Mouse (Mus musculus) testis, adult 2 months (tissue): ENCODE data around the gene Rgs9bp. TPM values are rescaled to one million over a fixed set of nuclear protein-coding genes. Genes with fewer than 3 reads are reported as not detected.

ENCODE experiments used
- H3K27ac ChIP-seq: fragments of 200-500 bp; 2 replicates; pipeline ENCODE4 v1.5.1; 2012; ENCODE audit warnings: low read depth, low read length; ENCODE audit not compliant: control insufficient read depth, insufficient read depth
- H3K27me3 ChIP-seq: fragments of 200-500 bp; 2 replicates; pipeline ENCODE4 v1.6.1; 2012; ENCODE audit warnings: mild to moderate bottlenecking, low read length, moderate library complexity; ENCODE audit not compliant: control insufficient read depth, insufficient read depth
- H3K36me3 ChIP-seq: fragments of 200-500 bp; 2 replicates; pipeline ENCODE4 v1.6.1; 2012; ENCODE audit warnings: mild to moderate bottlenecking, low read length; ENCODE audit not compliant: control insufficient read depth, insufficient read depth
- H3K4me1 ChIP-seq: fragments of 200-500 bp; 2 replicates; pipeline ENCODE4 v1.6.1; 2012; ENCODE audit warnings: low read length; ENCODE audit not compliant: control insufficient read depth, insufficient read depth
- H3K4me3 ChIP-seq: fragments of 200-500 bp; 2 replicates; pipeline ENCODE4 v1.5.1; 2012; ENCODE audit warnings: low read depth, mild to moderate bottlenecking, low read length, moderate library complexity, mixed read lengths; ENCODE audit not compliant: control insufficient read depth
- CTCF ChIP-seq: fragments of 200-500 bp; IDR thresholded peaks from 2 replicates; pipeline ENCODE4 v1.5.1; 2012; ENCODE audit warnings: low read depth, mild to moderate bottlenecking, inconsistent platforms, low read length, moderate library complexity; ENCODE audit not compliant: control insufficient read depth, insufficient read depth, insufficient replicate concordance
- POLR2A ChIP-seq: fragments of 200-500 bp; IDR thresholded peaks from 2 replicates; pipeline ENCODE4 v1.6.1; 2012; ENCODE audit warnings: low read depth, mild to moderate bottlenecking, inconsistent platforms, low read length, moderate library complexity; ENCODE audit not compliant: control insufficient read depth
- polyA plus RNA-seq: library from polyadenylated mRNA; depleted of rRNA; stranded (reverse); fragments of >200 nt; gene quantifications from 2 replicates; pipeline ENCODE4 v1.2.3, GENCODE M21; 2012

The Rgs9bp gene
- polyA plus RNA-seq, 1 experiment = 0.07 TPM

DNA sequence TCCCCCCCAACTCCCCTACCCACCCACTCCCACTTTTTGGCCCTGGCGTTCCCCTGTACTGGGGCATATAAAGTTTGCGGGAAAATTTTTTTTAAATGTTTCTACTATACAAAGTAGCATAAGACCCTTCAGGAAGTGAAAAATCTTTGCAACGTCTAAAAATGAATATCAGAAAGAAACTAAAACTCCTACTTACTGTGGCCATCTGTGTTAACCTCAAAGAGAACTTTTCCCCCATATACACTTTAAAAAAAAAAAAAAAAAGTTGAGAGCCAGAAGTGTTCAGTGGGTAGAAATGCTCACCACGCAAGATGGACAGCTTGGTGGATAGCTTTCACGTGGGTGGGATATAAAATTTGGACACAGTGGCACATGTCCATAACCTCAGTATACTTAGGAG, 17.4 kb upstream of the Rgs9bp start:
- no peak overlapping the region for H3K27ac ChIP-seq
- no peaks in the 10 kb centered on the region for H3K36me3 ChIP-seq
- TF ChIP-seq POLR2A (no peak), CTCF (no peak)

DNA sequence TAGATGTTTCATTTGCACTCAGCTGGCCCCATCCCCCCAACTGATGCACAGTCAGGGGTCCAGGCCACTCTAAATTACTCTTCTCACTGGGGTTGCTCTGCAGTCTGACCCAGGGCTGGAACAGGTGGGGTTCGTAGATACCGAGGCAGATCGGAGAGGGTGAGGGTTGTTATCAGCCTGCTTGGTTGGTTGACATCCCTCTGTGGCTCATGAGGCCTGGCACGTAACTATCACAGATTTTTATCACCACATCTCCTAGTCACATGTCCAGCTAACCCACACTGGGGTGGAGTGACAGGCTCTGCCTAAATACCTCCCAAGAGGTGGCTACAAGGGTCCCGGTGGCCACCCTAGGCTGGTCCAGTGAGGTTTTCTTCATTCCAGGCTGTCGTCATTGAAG, 15.7 kb upstream of the Rgs9bp start:
- Histone ChIP-seq H3K4me3 (no peak overlapping the region), H3K27me3 (no peaks in the 10 kb centered on the region), H3K36me3 (no peaks in the 10 kb centered on the region), H3K4me1 (no peaks in the 10 kb centered on the region), H3K27ac (no peak overlapping the region)
- no peak for TF ChIP-seq CTCF
- no peak for TF ChIP-seq POLR2A

More for the DNA sequence above, 17.4 kb upstream of the Rgs9bp start:
- H3K4me3 ChIP-seq = no peak overlapping the region
- H3K27me3 ChIP-seq = no peaks in the 10 kb centered on the region
- no peaks in the 10 kb centered on the region for H3K4me1 ChIP-seq

DNA sequence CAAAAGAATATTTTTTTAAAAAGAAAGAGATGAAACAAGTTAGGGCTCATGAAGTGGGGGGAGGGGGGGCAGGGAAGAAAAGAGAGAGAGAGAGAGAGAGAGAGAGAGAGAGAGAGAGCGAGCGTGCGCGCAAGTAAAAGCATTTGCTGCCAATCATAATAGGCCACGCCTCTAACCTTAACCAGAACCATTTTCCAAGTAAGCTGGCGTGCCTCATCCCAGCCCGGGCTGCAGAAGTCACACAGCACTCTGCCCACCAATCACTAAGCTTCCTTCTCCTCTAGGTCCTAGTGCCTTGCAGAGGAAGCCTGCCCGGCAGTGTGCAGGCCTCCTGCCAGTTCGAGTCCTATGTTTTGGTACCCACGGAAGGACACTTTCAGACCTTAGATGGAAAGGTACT, 14.6 kb upstream of the Rgs9bp start:
- TF ChIP-seq POLR2A (no peak), CTCF (no peak)
- Histone ChIP-seq H3K4me1 (no peaks in the 10 kb centered on the region), H3K4me3 (no peak overlapping the region), H3K27ac (no peak overlapping the region), H3K36me3 (no peaks in the 10 kb centered on the region), H3K27me3 (no peaks in the 10 kb centered on the region)

DNA sequence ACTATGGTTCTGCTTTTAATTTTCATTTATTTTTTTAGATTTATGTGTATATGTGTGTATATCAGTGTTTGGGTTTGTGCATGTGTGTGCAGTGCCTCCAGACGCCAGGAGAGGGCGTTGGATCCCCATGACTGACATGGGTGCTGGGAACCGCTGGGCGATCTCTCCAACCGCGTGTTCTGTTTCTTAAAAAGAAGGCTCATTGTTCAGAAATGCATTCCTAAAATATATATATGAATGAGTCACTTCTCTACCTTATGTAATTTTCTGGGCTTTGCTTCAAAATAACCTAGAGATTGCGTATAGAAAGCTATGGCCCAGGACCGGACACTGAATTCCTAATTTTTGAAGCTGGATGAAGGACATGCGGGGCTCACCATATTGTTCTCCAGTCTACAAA, 14.1 kb upstream of the Rgs9bp start:
- TF ChIP-seq CTCF = peak; percentile 63; the same call in 1 of the 2 replicates
- TF ChIP-seq POLR2A = no peak

DNA sequence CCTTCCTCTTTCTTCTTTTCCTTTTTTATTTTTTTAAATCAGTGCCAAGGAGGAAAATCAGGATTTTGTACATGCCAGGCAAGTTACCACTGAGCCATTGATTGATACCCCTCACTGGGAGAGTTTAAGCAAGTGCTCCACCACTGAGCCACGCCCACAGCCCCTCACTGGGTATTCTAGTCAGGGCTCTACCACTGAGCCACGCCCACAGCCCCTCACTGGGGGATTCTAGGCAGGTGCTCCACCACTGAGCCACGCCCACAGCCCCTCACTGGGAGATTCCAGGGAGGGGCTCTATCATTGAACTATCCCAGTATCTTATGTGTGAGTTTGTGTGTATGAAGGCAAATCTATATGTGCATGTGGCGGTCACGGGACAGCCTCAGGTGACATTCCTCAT, 8.9 kb upstream of the Rgs9bp start:
- Histone ChIP-seq H3K27ac (no peak overlapping the region), H3K27me3 (no peaks in the 10 kb centered on the region), H3K36me3 (no peaks in the 10 kb centered on the region), H3K4me3 (no peak overlapping the region), H3K4me1 (peaks cover 5% of the 10 kb centered on the region)
- TF ChIP-seq CTCF (no peak), POLR2A (no peak)

More for the DNA sequence above, 14.1 kb upstream of the Rgs9bp start:
- no peak overlapping the region for H3K27ac ChIP-seq
- H3K27me3 ChIP-seq = no peaks in the 10 kb centered on the region
- H3K4me1 ChIP-seq = no peaks in the 10 kb centered on the region
- no peak overlapping the region for H3K4me3 ChIP-seq
- H3K36me3 ChIP-seq = no peaks in the 10 kb centered on the region

DNA sequence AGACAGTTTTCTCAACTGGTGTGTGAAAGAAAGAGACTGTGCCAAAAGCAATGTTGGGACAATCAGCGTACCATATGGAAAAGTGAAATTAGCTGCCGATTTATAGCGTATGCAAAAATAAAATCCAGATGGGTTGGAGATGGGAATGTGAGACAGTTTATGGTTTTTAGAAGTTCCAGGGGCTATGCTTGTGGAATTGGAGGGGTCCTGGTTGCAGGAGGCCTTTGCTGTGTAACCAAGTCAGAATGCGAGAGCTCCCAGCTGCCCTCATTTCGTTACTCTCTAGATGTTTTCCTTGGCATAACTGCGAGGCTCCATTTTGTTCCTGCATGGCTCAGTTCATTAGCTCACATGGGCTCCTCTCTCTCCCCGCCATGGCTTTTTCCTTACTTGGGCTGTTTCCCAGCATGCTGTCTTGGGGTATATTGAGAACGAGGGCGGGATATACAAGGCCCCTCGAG, 5.4 kb upstream of the Rgs9bp start:
- H3K27me3 ChIP-seq = no peaks in the 10 kb centered on the region
- no peak for TF ChIP-seq CTCF
- no peak for TF ChIP-seq POLR2A
- H3K4me1 ChIP-seq = peaks cover 19% of the 10 kb centered on the region
- no peak overlapping the region for H3K4me3 ChIP-seq
- H3K36me3 ChIP-seq = no peaks in the 10 kb centered on the region
- H3K27ac ChIP-seq = no peak overlapping the region

DNA sequence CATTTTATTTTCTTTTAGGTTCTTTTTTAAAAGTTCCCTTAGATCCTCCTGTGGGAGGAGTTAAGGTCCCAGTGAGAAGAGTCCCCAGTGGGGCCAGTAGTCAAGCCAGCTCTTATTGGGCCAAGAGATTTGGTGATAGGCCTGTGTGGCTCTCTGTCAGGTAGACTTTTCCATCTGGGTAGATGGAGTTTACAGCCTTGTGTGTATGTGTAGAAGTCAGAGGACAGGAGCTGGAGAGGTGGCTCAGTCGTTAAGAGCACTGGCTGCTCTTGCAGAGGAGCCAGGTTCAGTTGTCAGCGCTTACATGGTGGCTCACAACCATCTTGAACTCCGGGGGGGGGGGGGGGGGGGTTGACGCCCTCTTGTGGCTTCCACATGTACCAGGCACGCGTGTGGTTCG, 4.1 kb upstream of the Rgs9bp start:
- TF ChIP-seq CTCF = no peak
- no peak for TF ChIP-seq POLR2A
- Histone ChIP-seq H3K36me3 (no peaks in the 10 kb centered on the region), H3K4me3 (no peak overlapping the region), H3K4me1 (peaks cover 24% of the 10 kb centered on the region), H3K27me3 (no peaks in the 10 kb centered on the region), H3K27ac (no peak overlapping the region)
